Mouse (Mus musculus) CD4-positive, CD25-positive, alpha-beta regulatory T cell, adult 4 months (primary cell): ENCODE data around the gene Rtn4rl2. TPM values are rescaled to one million over a fixed set of nuclear protein-coding genes. Genes with fewer than 3 reads are reported as not detected.
A peak's percentile ranks its signal among the peaks of the same experiment; 100 is the strongest.

Source experiments
- ATAC-seq: one replicate; pipeline ENCODE4 v1.8.0; 2017
- polyA plus RNA-seq, 2 experiments: library from polyadenylated mRNA; unstranded; fragments of 100-300 nt; shearing (Covaris generic); gene quantifications; one replicate each; pipeline ENCODE4 v1.2.1; 2017

Rtn4rl2 gene
- polyA plus RNA-seq, 2 experiments from 2014 or later, result not detected

GRCm38 (mm10) chr2:84841905-84842304 lies 44.6 kb downstream of the Rtn4rl2 start:
- ATAC-seq, result no peak

- no peak for ATAC-seq
Measured at GRCm38 (mm10) chr2:84840748-84841563, 45.6 kb downstream of the Rtn4rl2 start.

GRCm38 (mm10) chr2:84840016-84840747 lies 46.3 kb downstream of the Rtn4rl2 start:
- ATAC-seq, result peak; percentile 35

DNA sequence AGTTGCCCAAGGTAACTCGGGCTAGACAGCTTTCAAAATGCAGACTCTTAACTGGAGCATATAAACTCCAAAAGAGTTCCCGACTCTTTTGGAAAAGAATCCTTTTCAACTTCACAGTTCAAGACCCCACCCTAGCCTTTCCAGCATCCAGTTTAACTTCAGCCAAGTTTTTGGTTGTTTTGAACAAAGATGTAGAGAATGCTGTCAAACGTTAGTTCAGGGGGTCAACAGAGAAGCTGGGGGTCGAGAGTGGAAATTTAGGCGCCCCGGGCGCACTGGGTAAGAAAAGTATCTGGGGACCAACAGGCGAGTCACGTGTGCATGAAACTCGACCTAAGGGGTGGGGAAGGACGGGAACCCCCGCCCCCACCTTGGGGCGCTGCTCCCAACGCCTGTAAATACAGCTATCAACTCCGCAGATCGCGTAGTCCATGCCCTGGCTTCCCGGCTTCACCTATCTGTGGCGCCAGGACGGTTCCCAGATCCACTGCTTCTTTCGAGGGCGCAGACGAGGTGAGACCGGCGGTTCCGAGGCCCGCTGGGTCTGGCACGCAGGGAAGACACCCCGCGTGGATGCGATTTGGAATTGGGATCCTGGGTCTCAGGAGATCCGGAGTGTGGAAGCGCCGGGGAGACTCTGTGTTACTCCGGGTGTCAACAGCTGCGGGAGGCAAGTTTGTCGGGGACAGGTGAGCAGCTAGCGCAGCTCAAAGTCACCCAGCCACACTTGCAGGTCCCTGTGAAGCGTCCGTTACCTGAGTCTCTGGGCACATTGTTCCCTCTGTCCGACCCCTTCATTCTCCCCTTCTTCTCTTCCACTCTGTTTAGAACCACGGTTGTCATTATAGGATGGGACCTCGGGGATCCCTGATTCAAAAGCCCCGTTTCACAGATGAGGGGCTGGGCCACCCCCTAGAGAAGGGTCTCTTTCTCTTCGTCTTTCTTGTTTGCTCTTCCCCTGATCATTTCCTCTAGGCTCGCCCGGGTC lies 47.2 kb downstream of the Rtn4rl2 start:
- peak; percentile 12 for ATAC-seq

- no peak for ATAC-seq
Measured at GRCm38 (mm10) chr2:84838593-84838949, 47.9 kb downstream of the Rtn4rl2 start, which contains the start of gene Slc43a1. Slc43a1 (plus strand) TSS chr2:84838850.

DNA sequence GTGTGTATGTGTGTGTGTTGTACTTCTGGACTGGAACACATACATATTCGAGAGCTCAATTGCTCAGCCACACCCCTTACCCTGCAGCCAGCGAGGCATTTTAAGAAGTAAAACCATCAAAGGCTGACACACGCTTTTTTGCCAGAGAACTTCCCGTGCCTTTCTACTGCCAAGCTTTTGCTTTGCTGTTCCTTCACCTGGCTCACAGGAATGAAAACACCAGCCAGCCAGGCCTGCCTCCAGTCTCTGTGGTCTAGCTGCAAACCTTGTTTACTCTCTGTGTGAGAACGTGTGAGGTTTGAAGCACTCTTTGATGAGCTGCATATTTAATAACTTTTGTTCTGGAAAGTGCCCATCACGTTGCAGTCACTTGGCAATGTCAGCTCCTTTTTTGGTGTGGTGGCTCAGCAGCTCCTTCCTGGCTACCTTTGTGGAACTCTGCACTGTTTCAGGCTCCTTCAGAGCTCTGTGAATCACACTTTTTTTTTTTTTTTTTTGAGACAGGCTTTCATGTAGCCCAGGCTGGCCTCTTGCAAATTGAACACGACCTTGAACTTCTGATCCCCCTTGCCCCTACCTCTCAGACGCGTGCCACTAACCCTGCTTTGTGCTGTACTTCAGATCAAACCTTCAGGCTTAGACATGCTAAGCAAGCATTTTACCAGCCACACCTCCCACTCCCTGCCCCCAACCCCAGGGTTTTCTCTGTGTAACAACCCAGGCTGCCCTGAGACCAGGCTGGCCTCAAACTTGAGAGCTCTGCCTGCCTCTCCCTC lies 48.5 kb downstream of the Rtn4rl2 start:
- ATAC-seq, result peak; percentile 38

DNA sequence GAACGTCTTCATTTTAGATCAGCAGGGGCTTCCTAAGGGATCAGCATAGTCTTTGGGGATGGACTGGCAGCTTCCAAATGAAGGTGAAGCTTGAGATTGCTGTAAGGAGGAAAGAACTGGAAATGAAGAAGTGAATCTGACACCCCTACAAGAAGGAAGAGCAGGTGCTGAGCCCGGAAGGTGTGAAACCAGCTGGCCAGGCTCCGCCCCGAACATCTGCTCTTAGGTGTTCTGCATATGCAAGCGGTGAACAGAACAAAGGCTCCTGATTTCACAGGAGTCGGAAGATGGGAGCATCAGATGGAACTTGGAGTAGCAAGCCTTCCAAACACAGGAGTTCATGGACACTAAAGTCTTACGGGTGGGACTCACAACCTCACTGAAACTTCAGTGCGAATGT lies 49.4 kb downstream of the Rtn4rl2 start:
- ATAC-seq, result no peak

- ATAC-seq, result peak; percentile 68
Measured at GRCm38 (mm10) chr2:84831666-84832391, 54.7 kb downstream of the Rtn4rl2 start.

DNA sequence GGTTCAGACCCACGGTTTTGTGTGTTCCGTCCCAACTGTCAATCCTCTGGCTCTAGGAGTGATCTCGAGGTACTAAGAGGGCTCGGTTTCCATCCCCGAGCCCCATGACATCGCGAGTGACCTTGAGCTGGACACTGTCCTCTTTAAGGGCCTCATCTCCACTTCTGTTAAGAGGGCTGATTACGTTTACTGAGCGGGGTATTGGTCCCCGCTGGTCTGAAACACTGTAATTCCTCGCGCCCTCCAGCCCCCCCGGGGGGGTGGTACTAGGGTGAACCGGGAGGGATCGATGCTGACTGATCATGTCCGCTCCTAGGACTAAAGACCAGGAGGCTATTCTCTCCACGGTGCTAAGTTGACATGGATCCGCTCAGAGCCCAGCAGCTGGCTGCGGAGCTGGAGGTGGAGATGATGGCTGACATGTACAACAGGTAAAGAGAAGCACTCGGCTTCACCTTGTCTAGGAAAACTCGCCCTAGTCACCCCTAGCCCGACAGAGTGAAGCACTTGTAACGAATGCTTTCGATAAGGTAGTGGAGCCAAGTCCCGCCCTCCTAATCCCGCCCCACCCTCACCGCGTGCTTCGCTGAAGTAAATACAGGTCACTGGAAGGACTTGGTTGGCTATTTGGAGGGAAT lies 59.1 kb downstream of the Rtn4rl2 start:
- no peak for ATAC-seq

- peak; percentile 86 for ATAC-seq
Measured at GRCm38 (mm10) chr2:84826488-84827282, 59.8 kb downstream of the Rtn4rl2 start, which contains the start of gene Timm10. Timm10 (plus strand) TSS chr2:84826997.

- no peak for ATAC-seq
Measured at GRCm38 (mm10) chr2:84823237-84823636, 63.3 kb downstream of the Rtn4rl2 start.

GRCm38 (mm10) chr2:84822552-84822951 lies 64.0 kb downstream of the Rtn4rl2 start, which contains the start of gene Smtnl1:
Smtnl1 (minus strand) TSS chr2:84822652.
- ATAC-seq, result no peak

Other genes with a start within 250 kb of the Rtn4rl2 start
- gene Ctnnd1, start 235.9 kb downstream of the Rtn4rl2 start, polyA plus RNA-seq, result 1 to 10 TPM in 1 of 2 experiments, under 1 TPM in 1; 0.89 to 1.1 TPM
- under 1 TPM in 1 of 2 experiments, not detected in 1; 0.48 TPM for gene Btbd18, start 227.6 kb downstream of the Rtn4rl2 start, polyA plus RNA-seq
- gene Selenoh, start 215.9 kb downstream of the Rtn4rl2 start, polyA plus RNA-seq, result 100 to 1,000 TPM in 1 of 2 experiments, 10 to 100 TPM in 1; 96.4 to 131 TPM
- not detected for gene Gm28635, start 208.7 kb downstream of the Rtn4rl2 start, polyA plus RNA-seq
- 10 to 100 TPM; 14.9 to 18.3 TPM for gene Med19, start 208.3 kb downstream of the Rtn4rl2 start, polyA plus RNA-seq
- gene Tmx2, start 207.6 kb downstream of the Rtn4rl2 start, polyA plus RNA-seq, result 100 to 1,000 TPM; 115 to 140 TPM
- 10 to 100 TPM; 10.1 to 12.5 TPM for gene Zdhhc5, start 171.5 kb downstream of the Rtn4rl2 start, polyA plus RNA-seq
- 10 to 100 TPM; 50.3 to 54.6 TPM for gene Clp1, start 159.4 kb downstream of the Rtn4rl2 start, polyA plus RNA-seq
- 1 to 10 TPM; 1.3 to 2.1 TPM for gene Ypel4, start 152.7 kb downstream of the Rtn4rl2 start, polyA plus RNA-seq
- not detected for gene Gm19426, start 143.1 kb downstream of the Rtn4rl2 start, polyA plus RNA-seq
- gene Serping1, start 111.3 kb downstream of the Rtn4rl2 start, polyA plus RNA-seq, result not detected
- gene Ube2l6, start 87.9 kb downstream of the Rtn4rl2 start, polyA plus RNA-seq, result 100 to 1,000 TPM in 1 of 2 experiments, 10 to 100 TPM in 1; 89.3 to 121 TPM
- gene Smtnl1, start 64.1 kb downstream of the Rtn4rl2 start, polyA plus RNA-seq, result not detected
- gene Timm10, start 59.7 kb downstream of the Rtn4rl2 start, polyA plus RNA-seq, result 10 to 100 TPM; 34.7 to 40.8 TPM
- 1 to 10 TPM; 3.8 to 4.7 TPM for gene Slc43a1, start 47.9 kb downstream of the Rtn4rl2 start, polyA plus RNA-seq
- gene Slc43a3, start 49.9 kb upstream of the Rtn4rl2 start, polyA plus RNA-seq, result 10 to 100 TPM in 1 of 2 experiments, 1 to 10 TPM in 1; 7.0 to 10.7 TPM
- gene Prg2, start 93.8 kb upstream of the Rtn4rl2 start, polyA plus RNA-seq, result not detected
- not detected for gene Prg3, start 101.5 kb upstream of the Rtn4rl2 start, polyA plus RNA-seq
- 100 to 1,000 TPM; 147 to 202 TPM for gene Ssrp1, start 150.5 kb upstream of the Rtn4rl2 start, polyA plus RNA-seq
- under 1 TPM in 1 of 2 experiments, not detected in 1; 0.46 TPM for gene P2rx3, start 150.8 kb upstream of the Rtn4rl2 start, polyA plus RNA-seq
- gene Tnks1bp1, start 161.3 kb upstream of the Rtn4rl2 start, polyA plus RNA-seq, result 1 to 10 TPM; 3.8 to 5.6 TPM
- gene Aplnr, start 249.5 kb upstream of the Rtn4rl2 start, polyA plus RNA-seq, result not detected